Mouse (Mus musculus) testis, adult 2 months (tissue): ENCODE results near the gene Myo1g.

ENCODE experiments used
- CTCF ChIP-seq: fragments of 200-500 bp; IDR thresholded peaks from 2 replicates; pipeline ENCODE4 v1.5.1; 2012; ENCODE audit warnings: low read depth, mild to moderate bottlenecking, inconsistent platforms, low read length, moderate library complexity; ENCODE audit not compliant: control insufficient read depth, insufficient read depth, insufficient replicate concordance
- POLR2A ChIP-seq: fragments of 200-500 bp; IDR thresholded peaks from 2 replicates; pipeline ENCODE4 v1.6.1; 2012; ENCODE audit warnings: low read depth, mild to moderate bottlenecking, inconsistent platforms, low read length, moderate library complexity; ENCODE audit not compliant: control insufficient read depth

DNA sequence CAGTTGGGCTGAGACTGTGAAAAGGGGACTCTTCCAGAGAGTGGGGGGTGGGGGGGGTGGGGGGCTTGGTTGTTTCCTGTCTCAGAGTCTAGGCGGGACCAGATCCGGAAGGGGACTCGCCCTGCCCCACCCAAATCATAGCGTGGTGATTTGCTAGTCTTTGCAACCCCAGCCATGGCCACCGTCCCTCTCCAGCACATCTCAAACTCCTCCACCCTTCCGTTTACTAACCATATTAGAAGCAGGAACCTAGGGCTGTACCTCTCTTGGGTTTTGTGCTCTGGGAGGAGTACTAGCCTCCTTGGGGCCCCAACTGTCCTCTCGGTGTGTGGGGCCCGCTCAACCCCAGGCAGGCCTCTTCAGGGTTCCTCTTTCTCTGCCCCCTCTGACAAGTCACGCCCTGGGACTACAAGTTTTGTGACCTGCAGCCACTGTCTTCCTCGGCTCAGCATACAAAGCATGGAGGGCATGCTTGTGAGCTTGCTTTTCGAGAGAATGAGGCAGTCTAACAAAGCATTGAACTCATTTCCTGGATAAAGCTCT is 1.2 kb downstream of the Myo1g start:
- TF ChIP-seq POLR2A = no peak
- TF ChIP-seq CTCF = no peak
